Mouse (Mus musculus): Measurements from ENCODE around the gene Rnase1.
"Not testable (repeated sequence)": the region's sequence is repeated elsewhere in the genome, so short reads cannot be mapped to it uniquely, and the experiment has no call there.

- not testable (repeated sequence) for TF ChIP-seq CTCF (IDR thresholded peaks at IDR 0.05; ENCODE audit: extremely low read depth, insufficient read length, insufficient replicate concordance, low read depth, low read length); POLR2A (IDR thresholded peaks at IDR 0.05; ENCODE audit: low read depth, low read length)
Measured at GRCm38 (mm10) chr14:51161976-51162375, 15.4 kb upstream of the Rnase1 start, which contains the start of gene Rnase2b.

Measured in small intestine, adult 2 months (tissue).